Mouse (Mus musculus) ovary, adult 18-20 months (tissue): ENCODE measurements around the gene 4930404H24Rik.
A peak's percentile ranks its signal among the peaks of the same experiment; 100 is the strongest.

Experiments
- DNase-seq: peaks from one replicate; pipeline ENCODE4 v3.0.0; 2022; ENCODE audit warnings: low spot score, mixed read lengths

4930404H24Rik gene

DNA sequence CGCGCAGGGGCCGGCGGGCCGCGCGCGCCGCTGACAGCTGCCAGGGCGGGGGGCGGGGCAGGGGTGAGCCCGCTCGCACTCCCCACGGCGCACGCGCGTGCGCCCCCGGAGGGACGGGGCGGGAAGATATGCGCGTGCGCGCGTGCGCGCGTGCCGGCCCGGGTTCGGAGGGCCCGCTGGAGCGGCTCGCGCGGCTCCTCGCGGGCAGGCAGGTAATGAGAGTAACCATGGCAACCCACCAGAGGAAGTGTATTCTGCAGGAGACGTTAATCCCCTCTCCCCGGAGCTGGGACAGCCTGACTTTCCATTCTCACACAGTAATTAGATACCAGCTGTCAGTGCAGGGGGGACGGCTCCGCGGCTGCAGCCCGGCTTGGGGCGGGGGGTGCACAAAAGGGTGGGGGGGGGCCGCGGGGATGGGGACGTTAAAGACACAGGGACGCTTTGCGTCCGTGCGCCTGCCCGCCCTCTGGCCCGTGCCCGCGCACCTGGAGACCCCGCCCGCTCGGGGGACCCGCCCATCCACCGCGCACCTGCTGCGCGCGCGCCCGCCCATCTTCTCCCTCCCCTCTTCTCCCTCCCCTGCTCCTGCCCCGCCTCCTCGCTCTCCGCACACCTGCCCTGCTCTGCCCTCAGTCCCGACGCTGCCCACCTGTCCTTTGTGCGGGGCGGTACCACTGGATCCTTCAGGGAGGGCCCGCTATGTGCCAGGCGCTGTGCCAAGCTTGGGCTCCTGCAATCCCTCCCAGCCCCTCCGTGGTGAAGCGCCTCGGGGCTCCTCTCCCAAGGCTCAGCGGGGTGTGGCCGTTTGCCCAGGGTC lies at the start of gene 4930404H24Rik:
TSS of gene 4930404H24Rik (plus strand) at position 218 of the 820 bp plus-strand sequence.
- DNase-seq, result peak; percentile 40

GRCm38 (mm10) chr2:153443434-153444240 lies 49.0 kb upstream of the 4930404H24Rik start:
- DNase-seq, result no peak

- peak; percentile 65 for DNase-seq
Measured at GRCm38 (mm10) chr2:153444254-153445136, 48.1 kb upstream of the 4930404H24Rik start.

GRCm38 (mm10) chr2:153445137-153446016 lies 47.2 kb upstream of the 4930404H24Rik start:
- DNase-seq, result no peak

DNA sequence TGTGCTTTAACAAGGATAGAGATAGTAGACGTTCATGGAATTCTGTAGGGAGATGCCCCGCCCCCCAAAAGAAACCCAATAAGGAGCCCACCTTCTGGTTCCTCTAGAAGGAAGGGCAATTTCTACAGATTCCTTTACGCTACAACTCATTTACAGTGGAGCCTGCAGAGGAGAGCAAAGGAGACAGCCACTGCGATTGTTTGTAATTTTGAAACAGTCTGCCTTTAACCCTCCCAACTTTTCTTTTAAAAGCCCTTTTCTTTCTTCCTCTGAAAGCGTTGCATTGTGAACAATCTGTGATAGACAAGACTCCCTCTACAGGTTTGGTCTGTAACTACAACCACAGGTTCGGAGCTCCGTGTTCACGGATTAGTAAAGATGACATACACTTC lies 46.6 kb upstream of the 4930404H24Rik start:
- DNase-seq, result no peak

DNA sequence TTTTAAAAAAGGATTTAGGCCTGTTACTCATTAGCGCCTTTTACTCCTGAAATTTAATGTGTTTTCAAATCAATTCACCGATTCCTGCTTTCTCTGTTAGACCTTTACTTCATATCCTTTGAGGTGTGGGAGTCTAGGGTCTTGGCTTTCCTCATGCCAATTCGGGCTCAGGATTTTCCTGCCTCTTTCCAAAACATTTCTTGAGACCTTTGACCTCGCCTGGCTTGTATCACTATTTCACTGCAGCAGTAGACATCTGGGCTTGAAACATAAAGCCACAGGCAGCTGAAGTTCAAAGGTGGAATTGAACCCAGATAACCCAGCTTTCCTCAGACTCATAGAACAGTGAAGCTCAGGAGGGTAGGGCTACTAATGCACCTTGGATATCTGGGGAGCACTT lies 46.1 kb upstream of the 4930404H24Rik start:
- no peak for DNase-seq

DNA sequence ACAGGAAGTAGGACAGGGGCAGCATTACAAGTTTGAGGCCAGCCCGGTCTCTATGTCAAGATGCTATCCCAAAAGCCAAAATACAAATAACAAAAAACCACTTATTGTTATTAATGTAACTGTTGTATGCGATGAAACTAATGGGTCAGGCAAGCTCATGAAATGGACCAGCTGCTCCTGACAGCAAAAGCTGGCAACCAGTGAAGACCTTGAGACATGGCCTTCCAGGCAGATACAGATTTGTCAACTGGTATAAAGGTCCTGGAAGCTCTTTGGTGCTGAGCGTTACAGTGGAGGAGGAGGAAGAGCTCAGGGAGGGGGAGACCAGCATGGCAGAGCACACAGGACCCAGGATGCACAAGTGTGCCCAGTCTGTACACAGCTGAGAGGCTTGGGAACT lies 44.9 kb upstream of the 4930404H24Rik start:
- peak; percentile 69 for DNase-seq

DNA sequence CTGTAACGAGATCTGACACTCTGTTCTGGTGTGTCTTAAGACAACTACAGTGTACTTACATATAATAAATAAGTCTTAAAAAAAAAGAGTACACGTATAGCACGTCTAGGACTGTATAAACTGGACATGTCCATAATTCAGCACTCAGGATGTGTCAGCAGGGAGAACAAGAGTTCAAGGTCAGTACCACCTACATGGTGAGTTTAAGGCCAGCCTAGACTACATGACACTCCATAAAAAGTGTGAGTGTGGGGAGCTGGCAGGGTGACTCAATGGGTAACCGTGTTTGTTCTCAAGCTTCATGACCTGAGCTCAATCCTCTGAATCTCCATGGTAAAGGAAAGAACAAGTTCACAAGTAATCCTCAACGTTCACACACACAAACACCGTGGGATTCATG lies 44.1 kb upstream of the 4930404H24Rik start:
- no peak for DNase-seq

GRCm38 (mm10) chr2:153453961-153454759 lies 38.4 kb upstream of the 4930404H24Rik start:
- no peak for DNase-seq

DNA sequence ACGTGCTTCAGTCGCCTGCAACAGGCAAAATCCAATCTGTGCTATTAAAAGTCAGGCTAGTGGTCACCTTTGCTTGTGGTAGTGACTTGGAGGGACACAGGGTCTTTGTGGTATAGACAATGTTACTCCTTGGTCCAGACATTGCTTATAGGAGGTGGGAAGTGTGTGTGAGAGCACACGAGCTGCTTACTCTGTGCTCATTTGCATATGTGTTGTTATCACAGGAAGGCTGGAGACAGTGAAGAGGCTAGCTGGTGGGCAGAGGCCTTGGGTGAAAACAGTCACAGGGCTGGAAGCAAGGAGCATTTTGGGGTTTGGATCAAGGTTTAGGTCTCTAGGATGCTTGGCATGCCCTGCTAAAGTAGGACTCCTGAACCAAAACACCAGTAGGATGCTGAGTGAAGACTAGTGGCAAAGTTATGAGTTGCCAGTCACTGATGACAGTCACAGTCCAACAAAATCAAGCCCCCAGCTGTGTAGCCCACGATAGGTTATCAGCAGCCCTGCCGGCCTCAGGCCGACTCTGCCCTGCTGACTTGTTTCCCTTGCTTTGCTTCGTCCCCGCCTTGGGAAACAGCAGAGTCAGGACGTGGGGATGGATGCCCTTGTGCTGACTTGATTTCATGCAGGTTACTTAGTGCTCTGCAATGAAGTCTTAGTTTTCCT lies 37.6 kb upstream of the 4930404H24Rik start:
- no peak for DNase-seq

GRCm38 (mm10) chr2:153457467-153457866 lies 35.1 kb upstream of the 4930404H24Rik start:
- DNase-seq, result no peak

GRCm38 (mm10) chr2:153458022-153458441 lies 34.6 kb upstream of the 4930404H24Rik start:
- DNase-seq, result no peak

DNA sequence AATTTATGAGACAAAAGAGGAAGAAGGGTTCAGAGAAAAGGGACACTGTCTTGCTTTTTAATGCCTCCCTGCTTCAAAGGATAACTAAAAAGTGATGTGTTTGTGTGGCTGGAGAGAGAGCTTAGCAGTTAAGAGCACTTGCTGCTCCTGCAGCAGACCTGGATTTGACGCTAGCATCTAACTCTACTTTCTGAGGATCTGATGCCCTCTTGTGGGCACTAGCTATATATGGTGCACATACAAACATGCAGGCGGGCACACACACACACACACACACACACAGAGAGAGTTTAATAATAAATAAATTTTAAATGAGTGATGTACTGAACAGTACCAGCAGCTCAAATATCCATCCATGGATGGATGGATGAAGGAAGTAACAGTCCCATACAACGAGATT lies 29.3 kb upstream of the 4930404H24Rik start:
- DNase-seq, result no peak

- no peak for DNase-seq
Measured at GRCm38 (mm10) chr2:153467372-153467771, 25.2 kb upstream of the 4930404H24Rik start.

- DNase-seq, result no peak
Measured at GRCm38 (mm10) chr2:153469317-153469716, 23.3 kb upstream of the 4930404H24Rik start.

- DNase-seq, result no peak
Measured at GRCm38 (mm10) chr2:153469764-153470163, 22.8 kb upstream of the 4930404H24Rik start.

DNA sequence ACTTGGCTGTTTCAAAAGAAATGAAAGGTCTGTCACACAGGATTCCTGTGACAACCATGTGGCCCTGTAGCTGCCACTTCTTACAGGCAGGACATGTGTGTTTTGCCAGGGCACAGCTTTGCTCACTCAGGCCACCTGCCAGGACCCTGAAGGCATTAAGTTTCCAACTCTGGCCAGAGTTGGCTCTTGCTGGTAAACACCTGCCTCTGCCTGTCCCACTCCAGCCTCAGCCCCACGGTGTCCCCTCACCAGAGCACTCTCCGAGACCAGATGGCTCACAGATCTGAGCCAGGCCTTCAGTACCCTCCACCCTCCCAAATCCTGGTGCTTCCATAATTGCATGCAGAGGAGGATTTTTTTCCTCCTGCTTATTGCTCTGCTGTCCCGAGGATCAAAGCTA lies 21.6 kb upstream of the 4930404H24Rik start:
- DNase-seq, result no peak

DNA sequence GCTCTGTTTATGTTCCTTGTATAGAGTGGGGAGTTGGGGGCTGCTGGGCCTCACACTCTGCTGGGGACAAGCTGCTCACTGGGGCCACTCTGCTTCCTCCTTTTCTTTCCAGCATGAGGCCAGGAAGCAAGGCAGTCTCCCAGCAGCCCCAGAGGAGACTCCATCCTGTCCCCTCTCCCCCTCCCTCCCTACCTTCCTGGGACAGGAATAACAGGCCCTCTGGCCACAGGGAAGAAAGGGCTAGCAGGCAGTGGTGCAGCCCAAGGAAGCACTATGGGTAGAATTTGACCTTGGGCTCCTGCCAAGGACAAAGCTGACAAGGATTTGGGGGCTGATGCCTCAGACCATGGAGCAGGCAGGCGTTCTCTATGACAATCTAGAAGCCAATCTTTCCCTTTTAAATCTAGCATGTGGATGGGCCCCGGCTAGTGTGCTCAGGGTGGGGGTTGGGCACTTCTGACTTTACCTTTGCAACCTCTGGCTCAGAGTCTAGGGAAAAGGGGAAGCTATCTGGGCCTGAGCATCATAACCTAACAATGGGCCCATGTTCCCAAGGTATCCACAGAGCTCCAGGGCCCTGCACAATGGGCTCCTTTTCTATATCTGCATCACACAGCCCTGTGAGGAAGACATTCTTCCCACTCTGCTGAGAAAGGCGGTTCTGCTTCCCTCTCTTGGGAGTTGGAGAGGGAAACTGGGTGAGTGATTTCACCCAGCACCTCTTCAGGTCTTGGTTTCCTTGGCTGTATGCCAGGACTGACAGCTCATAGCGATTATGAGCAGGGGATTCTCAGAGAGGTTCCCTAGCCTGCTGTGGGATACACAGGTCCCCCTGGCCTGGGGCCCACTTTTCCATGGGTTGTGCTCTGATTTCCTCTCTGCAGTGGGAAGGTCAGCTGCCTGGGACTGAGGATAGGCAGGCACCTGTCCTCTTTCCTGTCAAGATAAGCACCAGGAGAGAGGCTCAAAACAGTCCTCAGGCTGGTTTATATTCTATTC lies 17.2 kb upstream of the 4930404H24Rik start:
- DNase-seq, result peak; percentile 56
